In the genomic region with DNA sequence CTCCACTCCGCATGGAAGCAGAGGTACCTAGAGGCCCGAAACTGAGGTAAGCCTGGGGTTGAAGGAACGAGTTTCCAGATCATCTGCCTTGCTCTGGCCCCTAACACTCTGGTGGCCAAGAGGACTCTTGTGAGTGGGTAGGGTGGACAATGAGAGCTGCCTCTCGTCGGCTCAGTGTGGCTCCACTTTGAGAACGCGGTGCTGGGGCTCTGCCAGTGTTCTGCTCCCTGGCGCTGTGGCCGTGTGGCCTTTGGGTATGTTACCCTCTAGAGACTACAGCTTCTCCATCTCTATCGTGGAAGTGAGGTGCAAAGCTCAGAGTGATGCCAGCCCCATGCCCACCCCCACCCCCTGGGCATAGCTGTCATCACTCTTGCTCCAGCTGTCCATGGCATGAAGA, we compare ENCODE assay signal across 15 mouse cellular contexts. TPM values are rescaled to one million over a fixed set of nuclear protein-coding genes. Genes with fewer than 3 reads are reported as not detected.
A peak's percentile ranks its signal among the peaks of the same experiment; 100 is the strongest.
DNase-seq lines count a peak whose midpoint lies in the region; ATAC-seq and TF ChIP-seq lines count a peak whose summit lies in the region.
"Had no signal": no experiment of that assay in that cellular context is flagged by ENCODE, and none has a peak within 500 bp of the region (broad histone marks: within the 10 kb centered on the region; RNA-seq: fewer than 3 reads in every experiment).

No protein-coding gene starts in this region.

- no peak overlapping the region for H3K4me2 ChIP-seq in hindbrain, embryonic 16.5 days (ENCODE audit: low read length)
- H3K4me2 ChIP-seq in lung, postnatal 0 days (replicated peaks; ENCODE audit: low read depth, low read length), result no peak overlapping the region; the same call in 1 of the 2 replicates
- H3K4me2 ChIP-seq: stomach, embryonic 15.5 days had no signal

- no peak for ATAC-seq in hindbrain, embryonic 16.5 days
- ATAC-seq in lung, postnatal 0 days, result peak; percentile 24
- peak; percentile 6; the same call in 1 of the 2 replicates for ATAC-seq in common myeloid progenitor, adult 5-6 weeks (replicated peaks; ENCODE audit: low read depth, poor library complexity, severe bottlenecking)
- ATAC-seq: activated CD4-positive, CD25-positive, alpha-beta regulatory T cell, adult 4 months had no signal

- H3K27ac ChIP-seq in hindbrain, embryonic 10.5 days, result peak overlapping the region; percentile 35
- no peak overlapping the region for H3K27ac ChIP-seq in hindbrain, embryonic 16.5 days (ENCODE audit: low read depth, low read length)
- peak overlapping the region; percentile 79 for H3K27ac ChIP-seq in lung, postnatal 0 days (ENCODE audit: low read length)
- H3K27ac ChIP-seq: stomach, embryonic 15.5 days had no signal

- no peak for DNase-seq in hindbrain, embryonic 10.5 days (ENCODE audit: low spot score)
- DNase-seq in lung, postnatal 0 days (ENCODE audit: low spot score), result peak; percentile 23
- no peak for DNase-seq in lung, postnatal 25 days (ENCODE audit: low spot score)
- DNase-seq in lung, postnatal 36 days, result peak; percentile 33
- DNase-seq in kidney, adult 18-20 months, result no peak
- no peak for DNase-seq in right cerebral cortex, postnatal 14 days
- DNase-seq: cerebellum, adult 8-10 months; kidney, adult 9 months; liver; thymus, postnatal 36 days had no signal

- no peak for TF ChIP-seq EP300 in lung, postnatal 0 days (IDR thresholded peaks at IDR 0.05)

- H3K4me1 ChIP-seq in hindbrain, embryonic 10.5 days (replicated peaks), result peaks cover 72% of the 10 kb centered on the region
- H3K4me1 ChIP-seq in hindbrain, embryonic 16.5 days (ENCODE audit: control insufficient read depth, insufficient read depth, low read depth, low read length), result peaks cover 12% of the 10 kb centered on the region; the same call in 1 of the 2 replicates
- H3K4me1 ChIP-seq in lung, postnatal 0 days (ENCODE audit: insufficient read depth, low read depth, low read length), result 0 out of 2 replicates have a peak, but pooled peaks cover 5% of the 10 kb centered on the region

- no peaks in the 10 kb centered on the region for H3K9me3 ChIP-seq in hindbrain, embryonic 10.5 days
- H3K9me3 ChIP-seq in hindbrain, embryonic 16.5 days (ENCODE audit: control insufficient read depth, low read length), result no peaks in the 10 kb centered on the region
- H3K9me3 ChIP-seq in lung, postnatal 0 days (ENCODE audit: low read length), result no peaks in the 10 kb centered on the region
- H3K9me3 ChIP-seq: stomach, embryonic 15.5 days had no signal

- H3K9ac ChIP-seq in hindbrain, embryonic 16.5 days (ENCODE audit: low read depth, low read length), result no peak overlapping the region
- no peak overlapping the region for H3K9ac ChIP-seq in lung, postnatal 0 days (replicated peaks; ENCODE audit: low read depth)
- H3K9ac ChIP-seq: stomach, embryonic 15.5 days had no signal

- 68% methylated on average over 10 of the region's 10 CpGs for WGBS in hindbrain, embryonic 10.5 days
- 45% methylated on average over 10 of the region's 10 CpGs for WGBS in hindbrain, embryonic 16.5 days
- WGBS in lung, postnatal 0 days, result 42% methylated on average over 10 of the region's 10 CpGs

- no peaks in the 10 kb centered on the region for H3K36me3 ChIP-seq in hindbrain, embryonic 10.5 days
- no peaks in the 10 kb centered on the region for H3K36me3 ChIP-seq in hindbrain, embryonic 16.5 days (ENCODE audit: control insufficient read depth, insufficient read depth, low read length)
- H3K36me3 ChIP-seq in lung, postnatal 0 days (ENCODE audit: insufficient read depth, low read length), result no peaks in the 10 kb centered on the region
- H3K36me3 ChIP-seq: stomach, embryonic 15.5 days had no signal

- H3K27me3 ChIP-seq in hindbrain, embryonic 10.5 days (ENCODE audit: insufficient read depth, poor library complexity, severe bottlenecking), result no peaks in the 10 kb centered on the region
- H3K27me3 ChIP-seq in hindbrain, embryonic 16.5 days (replicated peaks; ENCODE audit: control insufficient read depth, insufficient read depth, low read length), result no peaks in the 10 kb centered on the region
- no peaks in the 10 kb centered on the region for H3K27me3 ChIP-seq in lung, postnatal 0 days (replicated peaks; ENCODE audit: insufficient read depth, low read length)
- H3K27me3 ChIP-seq: stomach, embryonic 15.5 days had no signal

- no peak overlapping the region for H3K4me3 ChIP-seq in hindbrain, embryonic 10.5 days
- H3K4me3 ChIP-seq in hindbrain, embryonic 16.5 days (ENCODE audit: low read length), result no peak overlapping the region
- no peak overlapping the region for H3K4me3 ChIP-seq in lung, postnatal 0 days (ENCODE audit: low read depth, low read length)
- H3K4me3 ChIP-seq: stomach, embryonic 15.5 days had no signal

- no peak for TF ChIP-seq CTCF in lung, postnatal 0 days (IDR thresholded peaks at IDR 0.05)

RNA-seq across cellular contexts. Expression of a gene that starts 0.4 kb away (rescaled TPM):
- 9.6 and 12.4 TPM in 2 replicates for polyA plus RNA-seq in hindbrain, embryonic 10.5 days (2016; fragmentation: Nextera tagmentation; extraction: Ambion mirVana)
- polyA plus RNA-seq in hindbrain, embryonic 16.5 days (2015; fragmentation: Nextera tagmentation; extraction: Ambion mirVana), result 13.8 and 16.4 TPM in 2 replicates
- 17.4 and 18.8 TPM in 2 replicates for polyA plus RNA-seq in lung, postnatal 0 days (2015; fragmentation: Nextera tagmentation; extraction: Ambion mirVana)
- total RNA-seq in common myeloid progenitor, adult 5-6 weeks (2017), result 6.0 and 7.2 TPM in 2 replicates

RNA-seq across cellular contexts. Expression of a gene that starts 33.5 kb away (rescaled TPM):
- 37.7 and 38.9 TPM in 2 replicates for polyA plus RNA-seq in hindbrain, embryonic 10.5 days (2016; fragmentation: Nextera tagmentation; extraction: Ambion mirVana)
- polyA plus RNA-seq in hindbrain, embryonic 16.5 days (2015; fragmentation: Nextera tagmentation; extraction: Ambion mirVana), result 18.7 and 23.0 TPM in 2 replicates
- 10.0 and 11.3 TPM in 2 replicates for polyA plus RNA-seq in lung, postnatal 0 days (2015; fragmentation: Nextera tagmentation; extraction: Ambion mirVana)
- total RNA-seq in common myeloid progenitor, adult 5-6 weeks (2017), result 25.7 and 35.7 TPM in 2 replicates

RNA-seq across cellular contexts. Expression of a gene that starts 34.3 kb away (rescaled TPM):
- 0.65 and 0.67 TPM in 2 replicates for polyA plus RNA-seq in hindbrain, embryonic 10.5 days (2016; fragmentation: Nextera tagmentation; extraction: Ambion mirVana)
- 1.9 and 2.0 TPM in 2 replicates for polyA plus RNA-seq in hindbrain, embryonic 16.5 days (2015; fragmentation: Nextera tagmentation; extraction: Ambion mirVana)
- 0.21 and 0.35 TPM in 2 replicates for polyA plus RNA-seq in lung, postnatal 0 days (2015; fragmentation: Nextera tagmentation; extraction: Ambion mirVana)
- 0.49 and 1.5 TPM in 2 replicates for total RNA-seq in common myeloid progenitor, adult 5-6 weeks (2017)
- polyA plus RNA-seq: activated CD4-positive, CD25-positive, alpha-beta regulatory T cell, adult 4 months; small intestine, adult 2 months had no signal

RNA-seq across cellular contexts. Expression of a gene that starts 43.1 kb away (rescaled TPM):
- 0.70 and 0.82 TPM in 2 replicates for polyA plus RNA-seq in hindbrain, embryonic 10.5 days (2016; fragmentation: Nextera tagmentation; extraction: Ambion mirVana)
- 0.80 and 1.1 TPM in 2 replicates for polyA plus RNA-seq in hindbrain, embryonic 16.5 days (2015; fragmentation: Nextera tagmentation; extraction: Ambion mirVana)
- polyA plus RNA-seq in lung, postnatal 0 days (2015; fragmentation: Nextera tagmentation; extraction: Ambion mirVana), result 1.2 and 1.4 TPM in 2 replicates
- total RNA-seq in common myeloid progenitor, adult 5-6 weeks (2017), result not detected in 2 replicates

RNA-seq across cellular contexts. Expression of a gene that starts 45.2 kb away (rescaled TPM):
- 23.3 and 25.9 TPM in 2 replicates for polyA plus RNA-seq in hindbrain, embryonic 10.5 days (2016; fragmentation: Nextera tagmentation; extraction: Ambion mirVana)
- polyA plus RNA-seq in hindbrain, embryonic 16.5 days (2015; fragmentation: Nextera tagmentation; extraction: Ambion mirVana), result 18.1 and 20.9 TPM in 2 replicates
- polyA plus RNA-seq in lung, postnatal 0 days (2015; fragmentation: Nextera tagmentation; extraction: Ambion mirVana), result 13.2 and 13.7 TPM in 2 replicates
- 7.4 and 10.7 TPM in 2 replicates for total RNA-seq in common myeloid progenitor, adult 5-6 weeks (2017)

Comparison
In these comparisons a context has a peak if more than half of its experiments do, and no peak if none do; other contexts are left out.
1. DNase-seq: peak in lung, postnatal 0 days (single experiment) and lung, postnatal 36 days (single experiment); none in hindbrain, embryonic 10.5 days (single experiment), lung, postnatal 25 days (single experiment), kidney, adult 18-20 months (single experiment) and right cerebral cortex, postnatal 14 days (single experiment).